In the genomic region with DNA sequence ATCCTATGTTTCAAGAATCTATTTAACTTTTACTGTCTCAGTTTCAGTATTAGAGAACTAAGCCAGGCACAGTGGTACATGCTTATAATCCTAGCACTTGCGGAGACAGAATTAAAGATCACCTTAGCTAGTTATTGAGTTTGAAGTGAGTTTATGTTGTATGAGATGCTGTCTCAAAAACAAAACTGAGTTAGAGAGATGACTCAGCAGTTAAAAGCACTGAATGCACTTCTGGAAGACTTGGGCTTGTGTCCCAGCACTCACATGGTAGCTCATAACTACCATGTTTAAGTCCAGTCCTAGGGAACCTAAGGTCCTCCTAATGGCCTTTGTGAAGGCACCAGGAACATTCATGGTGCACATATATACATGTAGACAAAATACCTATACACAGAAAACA, we compare ENCODE assay signal across 19 mouse cellular contexts.
DNase-seq lines count a peak whose midpoint lies in the region; ATAC-seq and TF ChIP-seq lines count a peak whose summit lies in the region.
"Had no signal": no experiment of that assay in that cellular context is flagged by ENCODE, and none has a peak within 500 bp of the region (broad histone marks: within the 10 kb centered on the region; RNA-seq: fewer than 3 reads in every experiment).

No protein-coding gene starts in this region.

- 88% methylated on average over 1 of the region's 1 CpGs for WGBS in liver, embryonic 13.5 days (ENCODE audit: insufficient replicate concordance)
- 94% methylated on average over 1 of the region's 1 CpGs for WGBS in liver, postnatal 0 days (ENCODE audit: insufficient replicate concordance)
- WGBS in limb, embryonic 10.5 days = 100% methylated on average over 1 of the region's 1 CpGs
- 96% methylated on average over 1 of the region's 1 CpGs for WGBS in midbrain, embryonic 13.5 days

- H3K9me3 ChIP-seq in liver, embryonic 13.5 days (replicated peaks) = no peaks in the 10 kb centered on the region
- H3K9me3 ChIP-seq in liver, postnatal 0 days (ENCODE audit: low read length) = no peaks in the 10 kb centered on the region
- H3K9me3 ChIP-seq in ES-E14 (ENCODE audit: control insufficient read depth, insufficient read depth, low read depth, low read length) = peaks cover 8% of the 10 kb centered on the region
- no peaks in the 10 kb centered on the region for H3K9me3 ChIP-seq in limb, embryonic 10.5 days (replicated peaks)
- no peaks in the 10 kb centered on the region for H3K9me3 ChIP-seq in midbrain, embryonic 13.5 days
- H3K9me3 ChIP-seq: embryonic facial prominence, embryonic 15.5 days; forebrain, embryonic 12.5 days; heart, embryonic 15.5 days; hindbrain, embryonic 13.5 days had no signal

- H3K36me3 ChIP-seq in liver, embryonic 13.5 days = peaks cover 45% of the 10 kb centered on the region
- peaks cover 26% of the 10 kb centered on the region for H3K36me3 ChIP-seq in liver, postnatal 0 days (replicated peaks; ENCODE audit: insufficient read depth, low read length)
- no peaks in the 10 kb centered on the region for H3K36me3 ChIP-seq in ES-E14 (ENCODE audit: control insufficient read depth, insufficient read depth, low read length, poor library complexity, severe bottlenecking)
- no peaks in the 10 kb centered on the region for H3K36me3 ChIP-seq in limb, embryonic 10.5 days
- 0 out of 2 replicates have a peak, but pooled peaks cover 2% of the 10 kb centered on the region for H3K36me3 ChIP-seq in midbrain, embryonic 13.5 days

- DNase-seq in liver, embryonic 13.5 days = no peak
- no peak for DNase-seq in liver, postnatal 0 days
- no peak for DNase-seq in ES-E14 (ENCODE audit: low read depth, low spot score)
- no peak for DNase-seq in limb, embryonic 10.5 days (ENCODE audit: low spot score)
- DNase-seq in spleen, postnatal 10 days (ENCODE audit: low spot score in 2 of 2) = no peak
- DNase-seq: adrenal gland, postnatal 10 days; embryo, embryonic 11 days; gastrocnemius, postnatal 10 days; heart, adult 2 months; heart, postnatal 14 days had no signal

- H3K4me2 ChIP-seq in liver, embryonic 13.5 days = no peak overlapping the region
- H3K4me2 ChIP-seq in liver, postnatal 0 days (ENCODE audit: low read depth, low read length) = no peak overlapping the region
- H3K4me2 ChIP-seq in midbrain, embryonic 13.5 days (replicated peaks) = no peak overlapping the region
- H3K4me2 ChIP-seq: embryonic facial prominence, embryonic 15.5 days; forebrain, embryonic 12.5 days; heart, embryonic 11.5 days; heart, embryonic 15.5 days; hindbrain, embryonic 13.5 days had no signal

- no peak for TF ChIP-seq EP300 in liver, postnatal 0 days (IDR thresholded peaks at IDR 0.05; ENCODE audit: low read depth)

- peaks cover 12% of the 10 kb centered on the region for H3K4me1 ChIP-seq in liver, embryonic 13.5 days (replicated peaks)
- H3K4me1 ChIP-seq in liver, postnatal 0 days (ENCODE audit: insufficient read depth) = no peaks in the 10 kb centered on the region
- H3K4me1 ChIP-seq in ES-E14 (ENCODE audit: control insufficient read depth in 2 of 2, insufficient read depth in 2 of 2, low read length in 2 of 2, poor library complexity in 1 of 2) = no peaks in the 10 kb centered on the region
- no peaks in the 10 kb centered on the region for H3K4me1 ChIP-seq in limb, embryonic 10.5 days
- H3K4me1 ChIP-seq in midbrain, embryonic 13.5 days (replicated peaks) = no peaks in the 10 kb centered on the region
- H3K4me1 ChIP-seq: embryonic facial prominence, embryonic 15.5 days; forebrain, embryonic 12.5 days; hindbrain, embryonic 13.5 days had no signal

- no peak overlapping the region for H3K4me3 ChIP-seq in liver, embryonic 13.5 days (replicated peaks)
- no peak overlapping the region for H3K4me3 ChIP-seq in liver, postnatal 0 days (ENCODE audit: low read depth, low read length)
- no peak overlapping the region for H3K4me3 ChIP-seq in ES-E14 (ENCODE audit: insufficient read depth in 1 of 2, low read depth in 1 of 2, low read length in 2 of 2, poor library complexity in 1 of 2, severe bottlenecking in 1 of 2)
- H3K4me3 ChIP-seq in limb, embryonic 10.5 days = no peak overlapping the region
- H3K4me3 ChIP-seq in midbrain, embryonic 13.5 days (replicated peaks) = no peak overlapping the region
- H3K4me3 ChIP-seq: embryonic facial prominence, embryonic 15.5 days; forebrain, embryonic 12.5 days; heart, adult 2 months; heart, embryonic 15.5 days; hindbrain, embryonic 13.5 days had no signal

- H3K9ac ChIP-seq in liver, embryonic 13.5 days = no peak overlapping the region
- no peak overlapping the region for H3K9ac ChIP-seq in liver, postnatal 0 days (replicated peaks)
- no peak overlapping the region for H3K9ac ChIP-seq in ES-E14 (ENCODE audit: insufficient read depth, low read depth, low read length, poor library complexity, severe bottlenecking)
- H3K9ac ChIP-seq in midbrain, embryonic 13.5 days (replicated peaks) = no peak overlapping the region
- H3K9ac ChIP-seq: embryonic facial prominence, embryonic 15.5 days; forebrain, embryonic 12.5 days; heart, embryonic 15.5 days; hindbrain, embryonic 13.5 days had no signal

- H3K27ac ChIP-seq in liver, embryonic 13.5 days = peak overlapping the region; percentile 47; the same call in 1 of the 2 replicates
- no peak overlapping the region for H3K27ac ChIP-seq in liver, postnatal 0 days (ENCODE audit: low read depth)
- no peak overlapping the region for H3K27ac ChIP-seq in ES-E14 (ENCODE audit: insufficient read depth, low read depth, low read length, poor library complexity, severe bottlenecking)
- no peak overlapping the region for H3K27ac ChIP-seq in limb, embryonic 10.5 days
- no peak overlapping the region for H3K27ac ChIP-seq in midbrain, embryonic 13.5 days
- H3K27ac ChIP-seq: embryonic facial prominence, embryonic 15.5 days; forebrain, embryonic 12.5 days; heart, adult 2 months; heart, embryonic 15.5 days; hindbrain, embryonic 13.5 days; hindbrain, postnatal 0 days had no signal

- ATAC-seq in liver, embryonic 13.5 days (ENCODE audit: low read depth) = no peak
- no peak for ATAC-seq in liver, postnatal 0 days
- 0 out of 2 replicates have a peak, but pooled peaks have one; percentile 26 for ATAC-seq in erythroblast, adult 5-6 weeks (replicated peaks; ENCODE audit: low FRiP score, poor library complexity, severe bottlenecking)
- ATAC-seq in midbrain, embryonic 13.5 days = no peak
- ATAC-seq: forebrain, embryonic 16.5 days; hindbrain, postnatal 0 days had no signal

- in situ Hi-C loops in ES-E14 (cut with MboI; ENCODE audit: low sequenced_read_pairs in 2 of 2, unreplicated experiment in 2 of 2) = no loop called here

- no peak for TF ChIP-seq CTCF in liver, postnatal 0 days (IDR thresholded peaks at IDR 0.05; ENCODE audit: low read depth)

- no peaks in the 10 kb centered on the region for H3K27me3 ChIP-seq in liver, embryonic 13.5 days
- H3K27me3 ChIP-seq in liver, postnatal 0 days (ENCODE audit: insufficient read depth, low read length) = no peaks in the 10 kb centered on the region
- no peaks in the 10 kb centered on the region for H3K27me3 ChIP-seq in limb, embryonic 10.5 days (ENCODE audit: low read depth, poor library complexity, severe bottlenecking)
- no peaks in the 10 kb centered on the region for H3K27me3 ChIP-seq in midbrain, embryonic 13.5 days
- H3K27me3 ChIP-seq: embryonic facial prominence, embryonic 15.5 days; forebrain, embryonic 12.5 days; heart, embryonic 15.5 days; hindbrain, embryonic 13.5 days had no signal

TF ChIP-seq in ES-E14, 5 proteins besides CTCF, POLR2A, EP300 and RAD21:
- no peak for TF ChIP-seq CHD2 (IDR thresholded peaks at IDR 0.05; ENCODE audit: low read depth, low read length)
- no peak for TF ChIP-seq ZNF384 (IDR thresholded peaks at IDR 0.05; ENCODE audit: low read depth, low read length)
- TF ChIP-seq HCFC1 (IDR thresholded peaks at IDR 0.05; ENCODE audit: borderline replicate concordance, insufficient read depth, low read length) = no peak
- 0 out of 2 replicates have a peak, but pooled peaks have one; percentile 10 for TF ChIP-seq MAFK (IDR thresholded peaks at IDR 0.05; ENCODE audit: insufficient read depth, low read depth, low read length)
- no peak for TF ChIP-seq ZC3H11A (IDR thresholded peaks at IDR 0.05; ENCODE audit: borderline replicate concordance, low read depth, low read length)
